Mouse (Mus musculus) ES-Bruce4 (cell line): Measurements from ENCODE around the gene Tdrd3. TPM values are rescaled to one million over a fixed set of nuclear protein-coding genes. Genes with fewer than 3 reads are reported as not detected.

ENCODE experiments used
- H3K27ac ChIP-seq: 2 replicates; pipeline ENCODE4 v1.5.1; 2012; ENCODE audit warnings: low read length, inconsistent platforms; ENCODE audit not compliant: insufficient read depth
- H3K27me3 ChIP-seq: 2 replicates; pipeline ENCODE4 v1.6.1; 2012; ENCODE audit warnings: mild to moderate bottlenecking, low read length, inconsistent platforms; ENCODE audit not compliant: control insufficient read depth, poor library complexity, insufficient read depth, severe bottlenecking
- H3K36me3 ChIP-seq: 2 replicates; pipeline ENCODE4 v1.6.1; 2012; ENCODE audit warnings: inconsistent platforms, mild to moderate bottlenecking, low read length, moderate library complexity; ENCODE audit not compliant: control insufficient read depth, poor library complexity, insufficient read depth, severe bottlenecking
- H3K4me1 ChIP-seq: one replicate; pipeline ENCODE4 v1.8.1; 2011; ENCODE audit warnings: low read length; ENCODE audit not compliant: control insufficient read depth, insufficient read depth
- H3K4me3 ChIP-seq: 2 replicates; pipeline ENCODE4 v1.5.1; 2011; ENCODE audit warnings: low read depth, mild to moderate bottlenecking, low read length
- H3K9ac ChIP-seq: 2 replicates; pipeline ENCODE4 v1.6.1; 2012; ENCODE audit warnings: low read depth, mild to moderate bottlenecking, inconsistent platforms; ENCODE audit not compliant: poor library complexity, severe bottlenecking
- H3K9me3 ChIP-seq: replicated peaks from 2 replicates; pipeline ENCODE4 v1.6.1; 2012; ENCODE audit warnings: mild to moderate bottlenecking, low read length, inconsistent platforms; ENCODE audit not compliant: control insufficient read depth, poor library complexity, insufficient read depth, severe bottlenecking
- CTCF ChIP-seq: IDR thresholded peaks from one replicate; pipeline ENCODE4 v1.8.1; 2011; ENCODE audit warnings: low read depth, low read length
- EP300 ChIP-seq: IDR thresholded peaks from 2 replicates; pipeline ENCODE4 v1.6.1; 2011; ENCODE audit warnings: low read depth, low read length; ENCODE audit not compliant: insufficient read depth
- POLR2A ChIP-seq: IDR thresholded peaks from one replicate; pipeline ENCODE4 v1.8.1; 2011; ENCODE audit warnings: low read length; ENCODE audit not compliant: insufficient read depth
- polyA plus RNA-seq: library from polyadenylated mRNA; stranded (reverse); fragments of >200 nt; gene quantifications from 2 replicates; pipeline ENCODE4 v1.2.4, GENCODE M21; 2011; ENCODE audit warnings: low read depth; ENCODE audit not compliant: missing spikeins, insufficient read depth, insufficient read length

Tdrd3 gene
- polyA plus RNA-seq, 1 experiment = 20.1 TPM

DNA sequence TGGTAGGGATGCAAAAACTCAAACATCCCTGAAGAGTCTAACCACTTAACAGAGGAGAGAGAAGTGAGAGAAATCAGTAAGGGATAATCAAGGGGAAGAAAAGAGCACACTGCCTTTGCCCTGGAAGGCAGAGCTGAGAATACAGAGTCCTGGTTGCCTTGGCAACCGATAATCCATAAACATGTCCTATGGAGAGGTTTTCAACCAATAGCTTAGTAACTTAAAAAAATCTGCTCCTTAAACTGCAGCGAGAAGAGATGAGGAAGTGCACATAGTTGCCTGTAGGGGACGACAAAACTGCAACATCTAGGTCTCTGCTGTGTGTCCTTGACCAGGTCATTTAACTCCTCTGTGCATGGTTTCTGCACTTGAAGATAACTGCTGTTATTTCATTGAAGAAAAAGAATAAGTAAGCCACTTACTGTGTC lies 150.6 kb downstream of the Tdrd3 start:
- Histone ChIP-seq H3K36me3 (no peaks in the 10 kb centered on the region), H3K4me3 (no peak overlapping the region), H3K27me3 (no peaks in the 10 kb centered on the region), H3K27ac (no peak overlapping the region), H3K9ac (no peak overlapping the region), H3K9me3 (no peaks in the 10 kb centered on the region), H3K4me1 (no peaks in the 10 kb centered on the region)
- no peak for TF ChIP-seq POLR2A

DNA sequence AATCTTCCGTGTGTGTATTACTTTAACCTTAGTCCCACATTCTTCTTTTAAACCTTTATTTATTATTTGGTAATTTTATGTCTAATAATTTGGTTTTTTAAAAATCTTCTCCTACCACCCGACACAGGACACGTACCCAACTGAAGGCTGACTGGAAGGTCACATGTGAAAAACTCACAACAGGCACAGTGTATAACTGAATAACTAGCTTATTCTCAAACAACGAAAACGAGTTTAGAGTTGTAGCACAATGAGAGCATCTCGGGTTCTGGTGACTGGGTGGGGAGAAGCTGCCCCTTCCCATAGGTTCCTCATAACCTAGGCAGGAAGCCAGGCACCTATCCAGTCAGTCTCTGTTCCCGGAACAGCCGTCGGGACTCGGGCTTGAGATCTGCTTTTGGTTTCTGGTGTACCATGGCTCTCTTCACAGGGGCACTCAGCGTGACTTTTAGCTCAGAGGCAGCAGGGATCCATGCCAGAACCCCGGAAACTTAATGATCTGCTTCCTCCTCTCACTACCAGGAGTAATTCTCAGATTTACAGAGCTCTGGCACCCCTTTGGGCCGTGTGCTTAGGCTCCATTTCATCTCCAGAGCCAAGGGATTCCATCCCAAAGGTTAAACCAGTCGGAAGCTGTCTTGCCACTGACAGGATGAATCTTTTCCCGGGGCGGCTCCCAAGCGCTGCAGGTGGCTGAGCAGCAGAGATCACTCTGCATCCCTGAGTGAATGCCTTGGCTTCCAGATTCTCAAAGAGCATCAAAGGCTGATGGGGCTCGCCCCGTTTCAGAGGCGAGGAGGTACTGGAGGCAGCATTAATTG lies 151.4 kb downstream of the Tdrd3 start:
- H3K9ac ChIP-seq = no peak overlapping the region
- no peak overlapping the region for H3K27ac ChIP-seq
- no peaks in the 10 kb centered on the region for H3K4me1 ChIP-seq
- no peaks in the 10 kb centered on the region for H3K9me3 ChIP-seq
- no peak overlapping the region for H3K4me3 ChIP-seq
- H3K27me3 ChIP-seq = no peaks in the 10 kb centered on the region
- H3K36me3 ChIP-seq = no peaks in the 10 kb centered on the region
- TF ChIP-seq POLR2A (no peak), EP300 (no peak), CTCF (no peak)

DNA sequence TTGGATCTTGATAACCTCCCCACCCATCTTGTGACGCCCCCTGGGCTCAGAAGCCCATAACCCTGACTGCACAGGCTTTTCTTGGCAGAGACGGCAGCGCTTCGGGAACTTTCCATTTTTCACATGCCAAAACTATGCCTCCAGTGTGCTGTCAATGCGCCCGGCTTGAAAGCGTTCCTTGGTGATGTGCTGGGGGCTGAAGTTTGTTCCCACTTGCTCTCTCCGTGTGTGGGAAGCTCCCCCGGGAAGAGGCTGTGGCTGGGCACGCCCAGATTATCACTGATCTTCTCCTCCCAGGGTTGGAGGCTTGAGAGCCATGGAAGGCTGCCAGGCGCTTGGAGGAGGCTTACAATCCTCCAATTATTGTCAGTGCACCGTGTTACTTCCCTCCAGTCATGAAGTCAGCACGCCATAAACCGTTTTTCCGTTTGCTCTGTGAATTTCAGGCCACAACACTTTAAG lies 152.0 kb downstream of the Tdrd3 start:
- H3K9me3 ChIP-seq = no peaks in the 10 kb centered on the region
- no peaks in the 10 kb centered on the region for H3K4me1 ChIP-seq
- no peak overlapping the region for H3K9ac ChIP-seq
- TF ChIP-seq POLR2A (no peak), EP300 (no peak), CTCF (no peak)
- no peak overlapping the region for H3K27ac ChIP-seq
- no peaks in the 10 kb centered on the region for H3K36me3 ChIP-seq
- no peaks in the 10 kb centered on the region for H3K27me3 ChIP-seq
- H3K4me3 ChIP-seq = no peak overlapping the region

DNA sequence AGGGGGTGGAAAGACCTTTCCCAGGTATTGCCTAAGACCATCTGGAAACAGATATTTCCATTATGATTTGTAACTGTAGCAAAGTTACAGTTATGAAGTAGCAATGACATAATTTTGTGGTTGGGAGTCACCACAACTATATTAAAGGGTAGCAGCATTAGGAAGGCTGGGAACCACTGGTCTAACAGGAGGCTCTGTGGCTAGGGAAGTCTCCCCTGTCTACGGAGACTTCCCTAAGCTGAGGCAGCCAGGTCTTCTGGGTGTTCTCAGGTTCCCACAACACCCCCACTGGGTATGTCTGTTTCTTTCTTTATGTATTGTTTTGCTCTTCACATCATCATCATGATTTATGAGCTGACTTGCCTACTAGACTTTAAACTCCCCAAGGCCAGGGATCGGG lies 153.0 kb downstream of the Tdrd3 start:
- H3K9ac ChIP-seq = no peak overlapping the region
- H3K36me3 ChIP-seq = no peaks in the 10 kb centered on the region
- H3K4me3 ChIP-seq = no peak overlapping the region
- no peaks in the 10 kb centered on the region for H3K9me3 ChIP-seq
- H3K27me3 ChIP-seq = no peaks in the 10 kb centered on the region
- TF ChIP-seq EP300 (no peak), POLR2A (no peak)
- H3K27ac ChIP-seq = no peak overlapping the region
- no peaks in the 10 kb centered on the region for H3K4me1 ChIP-seq

DNA sequence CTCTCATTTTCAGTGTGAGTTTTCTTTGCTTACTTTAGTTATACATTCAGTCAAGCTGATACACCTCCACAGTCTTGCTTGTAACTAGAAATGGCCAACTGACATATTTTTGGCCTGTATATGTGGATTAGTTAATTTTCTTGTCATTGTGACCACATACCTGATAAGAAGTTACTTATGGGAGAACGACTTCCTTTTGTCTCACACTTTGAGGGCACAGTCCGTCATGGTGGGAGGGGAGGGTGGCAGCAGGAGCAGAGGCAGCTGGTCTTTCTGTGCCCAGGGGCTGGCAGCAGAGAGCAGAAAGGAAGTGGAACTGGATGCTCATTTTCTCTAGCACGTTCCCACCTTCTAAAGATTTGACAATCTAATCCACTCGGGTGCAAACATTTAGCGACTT lies 156.0 kb downstream of the Tdrd3 start:
- Histone ChIP-seq H3K9me3 (no peaks in the 10 kb centered on the region), H3K27ac (no peak overlapping the region), H3K4me3 (no peak overlapping the region), H3K4me1 (no peaks in the 10 kb centered on the region), H3K36me3 (no peaks in the 10 kb centered on the region), H3K9ac (no peak overlapping the region), H3K27me3 (no peaks in the 10 kb centered on the region)
- TF ChIP-seq EP300 (no peak), CTCF (no peak), POLR2A (no peak)

DNA sequence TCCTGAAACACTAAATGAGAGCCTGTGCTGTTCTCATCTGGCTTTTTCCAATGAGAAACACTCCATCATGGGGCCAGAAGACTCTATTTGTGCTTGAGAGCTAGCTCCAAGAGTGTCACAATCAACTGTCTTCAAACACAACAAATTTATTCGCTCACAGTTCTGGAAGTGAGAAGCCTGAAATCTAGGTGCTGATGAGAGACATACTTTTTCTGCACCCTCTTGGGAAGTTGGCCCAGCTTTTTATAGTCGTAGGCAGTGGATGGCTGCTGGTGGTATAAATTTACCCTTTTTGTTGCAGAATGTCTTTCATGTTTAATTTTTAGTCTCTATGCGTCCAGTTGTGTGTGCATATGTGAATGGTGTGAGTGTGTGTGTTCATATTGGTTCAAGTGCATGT lies 166.2 kb downstream of the Tdrd3 start:
- Histone ChIP-seq H3K4me1 (no peaks in the 10 kb centered on the region), H3K9me3 (no peaks in the 10 kb centered on the region), H3K27me3 (no peaks in the 10 kb centered on the region), H3K9ac (no peak overlapping the region), H3K4me3 (no peak overlapping the region), H3K36me3 (no peaks in the 10 kb centered on the region), H3K27ac (no peak overlapping the region)
- no peak for TF ChIP-seq CTCF
- no peak for TF ChIP-seq POLR2A
- no peak for TF ChIP-seq EP300
